Mouse (Mus musculus): ENCODE data around the gene Kcnh7.
"Not testable (repeated sequence)": the region's sequence is repeated elsewhere in the genome, so short reads cannot be mapped to it uniquely, and the experiment has no call there.

The Kcnh7 gene

GRCm38 (mm10) chr2:62715260-62715659, 468.8 kb downstream of the Kcnh7 start:
- no peak for DNase-seq

DNA sequence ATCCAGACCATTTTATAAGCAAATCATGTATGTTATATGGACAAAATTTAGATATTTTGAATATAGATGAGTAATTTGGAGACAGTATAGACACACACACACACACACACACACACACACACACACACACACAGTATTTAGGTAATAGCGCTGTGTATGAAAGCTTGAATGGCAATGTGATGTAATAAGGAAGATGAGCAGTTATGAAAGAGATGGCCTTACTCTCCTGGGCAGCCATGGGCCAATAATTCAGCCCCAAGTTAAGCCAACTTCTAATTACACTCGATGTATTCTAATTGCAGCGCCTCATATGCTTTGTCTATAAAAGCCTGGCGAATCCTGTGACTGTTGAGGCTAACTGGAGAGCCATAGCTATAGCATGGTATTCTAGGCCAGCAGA, 469.7 kb downstream of the Kcnh7 start:
- DNase-seq: not testable (repeated sequence)

- no peak for DNase-seq
These were observed 474.5 kb downstream of the Kcnh7 start for GRCm38 (mm10) chr2:62709633-62710032.

DNA sequence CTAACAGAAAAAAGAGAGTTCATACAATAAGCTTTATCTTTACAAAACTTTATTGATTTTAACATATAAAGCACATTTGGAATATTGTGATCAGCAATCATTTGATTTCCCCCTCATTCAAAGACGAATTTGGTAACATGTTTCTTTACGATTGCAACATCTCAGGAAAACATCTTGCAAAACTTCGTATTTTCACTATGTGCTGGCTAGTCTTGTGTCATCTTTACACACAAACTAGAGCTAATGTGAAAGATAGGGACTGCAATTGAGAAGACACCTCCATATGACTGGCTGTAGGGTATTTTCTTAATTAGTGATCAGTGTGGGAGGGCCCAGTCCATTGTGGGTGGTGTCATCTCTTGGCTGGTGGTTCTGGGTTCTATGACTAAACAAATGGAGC, 477.8 kb downstream of the Kcnh7 start:
- DNase-seq: no peak

GRCm38 (mm10) chr2:62685934-62686333, 498.2 kb downstream of the Kcnh7 start:
- DNase-seq: no peak

- DNase-seq: no peak
These were observed 499.0 kb downstream of the Kcnh7 start for GRCm38 (mm10) chr2:62684989-62685595.

DNA sequence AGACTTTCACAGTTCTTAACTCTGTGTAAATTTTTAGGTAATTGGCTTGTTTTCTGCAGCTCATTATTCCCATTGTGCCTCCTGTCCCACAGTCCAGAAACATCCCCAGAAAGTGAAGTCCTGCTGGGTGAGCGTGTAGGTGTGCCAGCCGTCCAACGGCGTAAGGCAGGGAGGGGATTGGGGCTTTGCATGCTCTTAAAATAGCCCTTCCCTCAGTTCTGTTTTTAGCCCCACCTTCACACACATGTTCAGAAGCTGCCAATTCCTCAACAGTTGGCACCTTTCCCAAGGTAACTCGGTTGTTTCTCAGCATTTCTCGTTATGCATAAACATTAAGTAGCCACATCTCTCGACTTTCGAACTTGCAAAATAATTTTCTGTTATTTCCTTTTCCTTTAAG, 502.4 kb downstream of the Kcnh7 start:
- DNase-seq: peak; percentile 30 to 39

GRCm38 (mm10) chr2:62672788-62673187, 511.3 kb downstream of the Kcnh7 start:
- no peak for DNase-seq

- no peak for DNase-seq
These were observed 513.3 kb downstream of the Kcnh7 start for GRCm38 (mm10) chr2:62670767-62671166.

GRCm38 (mm10) chr2:62670301-62670700, 513.8 kb downstream of the Kcnh7 start:
- DNase-seq: no peak

GRCm38 (mm10) chr2:62669848-62670247, 514.2 kb downstream of the Kcnh7 start:
- no peak for DNase-seq

DNA sequence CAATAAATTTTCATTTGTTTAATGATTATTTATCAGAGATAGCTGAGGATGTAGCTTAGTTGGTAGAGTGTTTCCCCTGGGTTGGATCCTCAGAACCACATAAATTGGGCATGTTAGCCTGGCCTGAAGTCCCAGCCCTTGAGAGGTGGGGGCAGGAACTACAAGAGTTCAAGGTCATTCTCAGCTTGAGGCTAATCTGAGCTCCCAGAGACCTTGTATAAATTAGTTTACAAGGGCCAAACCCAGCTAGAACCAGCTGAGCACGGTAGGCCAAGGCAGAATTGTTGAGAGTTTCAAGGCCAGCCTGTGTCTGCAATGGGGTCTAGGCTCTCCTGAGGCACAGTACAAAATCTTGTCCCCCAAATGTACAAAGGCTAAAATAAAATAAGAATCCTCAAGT, 518.6 kb downstream of the Kcnh7 start:
- no peak for DNase-seq

GRCm38 (mm10) chr2:62664839-62665238, 519.2 kb downstream of the Kcnh7 start:
- DNase-seq: no peak

- peak; percentile 80 to 92 for DNase-seq
These were observed 519.9 kb downstream of the Kcnh7 start, which contains the start of gene Gca for GRCm38 (mm10) chr2:62664135-62664670. Gca (plus strand) TSS chr2:62664285.

- DNase-seq: no peak
These were observed 521.5 kb downstream of the Kcnh7 start for GRCm38 (mm10) chr2:62662560-62662959.

GRCm38 (mm10) chr2:62660565-62660964, 523.5 kb downstream of the Kcnh7 start:
- no peak for DNase-seq

DNA sequence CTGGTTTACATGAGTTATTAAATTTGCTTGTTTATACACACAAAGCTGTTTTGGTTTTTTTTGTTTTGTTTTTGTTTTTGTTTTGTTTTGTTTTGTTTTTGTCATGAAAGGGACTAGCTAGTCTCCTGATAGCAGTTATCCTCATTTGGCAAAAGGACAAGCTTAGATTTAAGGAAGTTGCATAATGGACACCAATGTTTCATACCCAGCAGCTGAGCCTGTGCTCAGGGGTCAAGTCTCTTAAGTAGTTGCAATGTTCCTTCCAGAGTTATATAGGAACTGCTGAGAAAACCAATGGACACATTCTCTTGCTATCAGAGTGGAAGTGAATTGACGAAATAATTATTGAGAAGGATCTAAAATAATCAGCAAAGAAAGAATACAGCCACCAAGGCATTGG, 528.0 kb downstream of the Kcnh7 start:
- no peak for DNase-seq

- peak; percentile 46 to 74 for DNase-seq
These were observed 529.4 kb downstream of the Kcnh7 start for GRCm38 (mm10) chr2:62654519-62655338.

DNA sequence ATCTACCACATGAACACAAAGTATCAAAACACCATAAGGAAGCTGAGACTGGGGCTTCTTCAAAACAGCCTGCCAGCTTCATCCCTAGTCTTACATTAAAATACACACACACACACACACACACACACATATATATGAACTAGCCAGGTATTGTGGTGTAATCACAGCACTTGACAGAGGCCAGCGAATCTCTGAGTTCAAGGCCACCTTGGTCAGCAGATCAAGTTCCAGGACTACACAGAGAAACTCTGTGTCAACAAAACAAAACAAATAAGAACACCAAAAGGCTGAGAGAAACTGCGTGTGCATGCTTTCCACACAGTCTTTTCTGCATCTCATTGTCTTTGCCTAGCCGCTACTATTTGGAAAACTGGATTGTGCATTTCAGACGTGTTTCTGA, 531.6 kb downstream of the Kcnh7 start:
- no peak for DNase-seq

DNA sequence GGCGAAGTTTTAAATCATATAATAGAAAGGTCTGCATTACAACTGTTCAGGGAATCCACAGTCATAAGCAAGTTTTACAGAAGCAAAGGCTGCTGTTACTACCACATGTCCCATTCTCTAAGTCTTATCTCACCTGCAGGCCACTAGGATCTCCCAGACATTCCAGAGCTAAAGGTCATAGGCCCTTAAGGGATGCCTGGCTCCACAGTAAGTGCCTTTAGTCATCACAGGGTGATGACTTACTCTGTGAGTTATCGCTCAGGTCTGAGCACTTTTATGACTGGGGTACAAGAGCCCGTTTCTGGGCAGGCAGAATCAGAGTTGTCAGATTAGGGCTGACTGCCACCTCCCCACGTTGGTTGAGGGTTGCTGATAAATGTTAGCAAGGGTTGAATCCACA, 532.2 kb downstream of the Kcnh7 start:
- DNase-seq: no peak

- DNase-seq: no peak
These were observed 537.3 kb downstream of the Kcnh7 start for GRCm38 (mm10) chr2:62646671-62647289.

DNA sequence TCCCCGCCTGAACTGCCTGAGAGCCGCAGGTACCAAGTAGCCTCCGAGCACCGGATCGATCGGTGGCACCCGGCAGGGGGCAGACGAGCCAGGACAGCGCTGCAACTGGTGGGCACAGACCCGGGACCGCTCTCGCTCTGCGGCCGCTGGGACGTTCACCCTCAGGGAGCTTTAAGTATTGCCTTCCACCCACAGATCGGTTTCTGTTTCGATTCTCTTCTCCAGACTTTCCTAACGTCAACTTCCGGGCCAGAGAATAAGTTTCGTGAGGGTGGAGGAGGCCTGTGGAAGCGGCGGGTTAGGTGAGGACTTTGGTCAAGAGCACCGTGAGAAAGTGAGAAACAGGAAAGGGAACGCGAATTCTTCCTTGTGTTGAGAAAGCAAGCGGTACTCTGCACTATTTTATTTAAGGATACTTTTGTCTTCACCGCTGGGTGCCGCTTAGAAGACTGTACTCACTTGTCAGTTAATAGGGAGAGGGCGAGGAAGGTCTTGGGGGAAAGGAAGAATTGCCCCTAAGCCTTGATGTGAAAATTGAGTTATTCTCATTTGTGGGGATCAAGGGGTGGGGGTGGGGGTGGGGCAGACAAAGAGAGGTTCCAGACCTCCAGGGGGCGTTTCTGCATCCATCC, 538.0 kb downstream of the Kcnh7 start, which contains the start of gene Ifih1:
Gene Ifih1, minus strand, starts transcription at position 242 of the 632 bp plus-strand sequence.
- DNase-seq: peak; percentile 15 to 34

DNA sequence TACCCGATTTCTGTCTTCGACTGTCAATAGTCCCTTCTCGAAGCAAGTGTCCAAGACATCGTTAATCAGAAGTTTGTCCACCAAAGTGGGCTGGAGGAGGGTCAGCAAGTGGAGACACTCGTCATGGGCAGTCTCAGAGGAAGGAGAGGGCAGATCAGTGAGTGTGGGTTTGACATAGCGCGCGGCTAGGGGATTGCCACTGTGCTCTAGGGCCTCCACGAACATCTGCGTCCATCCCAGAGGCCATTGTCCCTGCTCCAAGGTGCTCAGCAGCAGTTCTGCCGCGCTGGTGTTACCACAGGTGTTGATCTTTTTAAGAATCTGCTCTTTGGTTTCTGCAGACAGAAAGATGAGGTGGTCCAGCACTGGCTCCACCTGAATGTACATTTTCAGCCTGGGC, 538.6 kb downstream of the Kcnh7 start:
- DNase-seq: no peak
